Mouse (Mus musculus): Measurements from ENCODE around the gene Ubl3. TPM values are rescaled to one million over a fixed set of nuclear protein-coding genes. Genes with fewer than 3 reads are reported as not detected.

The Ubl3 gene
- polyA plus RNA-seq, 1 experiment from 2014 or later: 39.8 TPM

GRCm38 (mm10) chr5:148535669-148536430, 16.7 kb downstream of the Ubl3 start:
- Histone ChIP-seq H3K4me1 (peaks cover 10% of the 10 kb centered on the region; the same call in 1 of the 2 replicates), H3K9me3 (replicated peaks) (no peaks in the 10 kb centered on the region), H3K36me3 (no peaks in the 10 kb centered on the region), H3K4me3 (no peak overlapping the region), H3K27me3 (ENCODE audit: low read depth, poor library complexity, severe bottlenecking) (no peaks in the 10 kb centered on the region), H3K27ac (no peak overlapping the region)
- WGBS: 88% methylated on average over 4 of the region's 4 CpGs
- no peak for DNase-seq (ENCODE audit: low spot score)

GRCm38 (mm10) chr5:148534644-148535043, 17.9 kb downstream of the Ubl3 start:
- Histone ChIP-seq H3K27ac (no peak overlapping the region), H3K4me1 (peaks cover 10% of the 10 kb centered on the region; the same call in 1 of the 2 replicates), H3K36me3 (no peaks in the 10 kb centered on the region), H3K27me3 (ENCODE audit: low read depth, poor library complexity, severe bottlenecking) (no peaks in the 10 kb centered on the region), H3K9me3 (replicated peaks) (no peaks in the 10 kb centered on the region), H3K4me3 (no peak overlapping the region)
- 93% methylated on average over 3 of the region's 3 CpGs for WGBS
- DNase-seq (ENCODE audit: low spot score): no peak

GRCm38 (mm10) chr5:148533924-148534323, 18.7 kb downstream of the Ubl3 start:
- WGBS: 94% methylated on average over 2 of the region's 2 CpGs
- DNase-seq (ENCODE audit: low spot score): no peak
- Histone ChIP-seq H3K27me3 (ENCODE audit: low read depth, poor library complexity, severe bottlenecking) (no peaks in the 10 kb centered on the region), H3K4me3 (no peak overlapping the region), H3K36me3 (no peaks in the 10 kb centered on the region), H3K9me3 (replicated peaks) (no peaks in the 10 kb centered on the region), H3K27ac (no peak overlapping the region), H3K4me1 (peaks cover 10% of the 10 kb centered on the region; the same call in 1 of the 2 replicates)

GRCm38 (mm10) chr5:148532201-148532600, 20.4 kb downstream of the Ubl3 start:
- Histone ChIP-seq H3K36me3 (no peaks in the 10 kb centered on the region), H3K27ac (no peak overlapping the region), H3K4me1 (peaks cover 6% of the 10 kb centered on the region; the same call in 1 of the 2 replicates), H3K27me3 (ENCODE audit: low read depth, poor library complexity, severe bottlenecking) (no peaks in the 10 kb centered on the region), H3K9me3 (replicated peaks) (no peaks in the 10 kb centered on the region), H3K4me3 (no peak overlapping the region)
- 55% methylated on average over 5 of the region's 5 CpGs for WGBS
- DNase-seq (ENCODE audit: low spot score): no peak

GRCm38 (mm10) chr5:148527632-148528031, 25.0 kb downstream of the Ubl3 start:
- Histone ChIP-seq H3K4me3 (no peak overlapping the region), H3K27ac (no peak overlapping the region), H3K36me3 (no peaks in the 10 kb centered on the region), H3K4me1 (peaks cover 8% of the 10 kb centered on the region; the same call in 1 of the 2 replicates), H3K27me3 (ENCODE audit: low read depth, poor library complexity, severe bottlenecking) (no peaks in the 10 kb centered on the region), H3K9me3 (replicated peaks) (no peaks in the 10 kb centered on the region)
- no peak for DNase-seq (ENCODE audit: low spot score)
- WGBS: 40% methylated on average over 6 of the region's 6 CpGs

GRCm38 (mm10) chr5:148526631-148527030, 26.0 kb downstream of the Ubl3 start:
- no peaks in the 10 kb centered on the region for H3K36me3 ChIP-seq
- 80% methylated on average over 8 of the region's 8 CpGs for WGBS
- H3K27me3 ChIP-seq (ENCODE audit: low read depth, poor library complexity, severe bottlenecking): no peaks in the 10 kb centered on the region
- no peak for DNase-seq (ENCODE audit: low spot score)
- no peak overlapping the region for H3K4me3 ChIP-seq
- peaks cover 6% of the 10 kb centered on the region; the same call in 1 of the 2 replicates for H3K4me1 ChIP-seq
- no peak overlapping the region for H3K27ac ChIP-seq
- H3K9me3 ChIP-seq (replicated peaks): no peaks in the 10 kb centered on the region

- no peak for DNase-seq (ENCODE audit: low spot score)
- H3K4me1 ChIP-seq: peaks cover 6% of the 10 kb centered on the region; the same call in 1 of the 2 replicates
- H3K4me3 ChIP-seq: no peak overlapping the region
- H3K27me3 ChIP-seq (ENCODE audit: low read depth, poor library complexity, severe bottlenecking): no peaks in the 10 kb centered on the region
- H3K36me3 ChIP-seq: no peaks in the 10 kb centered on the region
- WGBS: 86% methylated on average over 5 of the region's 5 CpGs
- H3K9me3 ChIP-seq (replicated peaks): no peaks in the 10 kb centered on the region
- H3K27ac ChIP-seq: no peak overlapping the region
These were observed 29.2 kb downstream of the Ubl3 start for GRCm38 (mm10) chr5:148523202-148523971.

- Histone ChIP-seq H3K27ac (no peak overlapping the region), H3K4me1 (peaks cover 6% of the 10 kb centered on the region; the same call in 1 of the 2 replicates), H3K27me3 (ENCODE audit: low read depth, poor library complexity, severe bottlenecking) (no peaks in the 10 kb centered on the region), H3K36me3 (no peaks in the 10 kb centered on the region), H3K9me3 (replicated peaks) (no peaks in the 10 kb centered on the region), H3K4me3 (no peak overlapping the region)
- no peak for DNase-seq (ENCODE audit: low spot score)
- 84% methylated on average over 3 of the region's 3 CpGs for WGBS
These were observed 30.2 kb downstream of the Ubl3 start for GRCm38 (mm10) chr5:148522378-148522777.

- Histone ChIP-seq H3K9me3 (replicated peaks) (no peaks in the 10 kb centered on the region), H3K27ac (no peak overlapping the region), H3K4me3 (no peak overlapping the region), H3K4me1 (no peaks in the 10 kb centered on the region), H3K36me3 (no peaks in the 10 kb centered on the region), H3K27me3 (ENCODE audit: low read depth, poor library complexity, severe bottlenecking) (no peaks in the 10 kb centered on the region)
- 81% methylated on average over 4 of the region's 4 CpGs for WGBS
- DNase-seq (ENCODE audit: low spot score): no peak
These were observed 35.1 kb downstream of the Ubl3 start for GRCm38 (mm10) chr5:148517445-148517844.

- 94% methylated on average over 5 of the region's 5 CpGs for WGBS
- peaks cover 35% of the 10 kb centered on the region for H3K36me3 ChIP-seq
- DNase-seq (ENCODE audit: low spot score): no peak
- H3K4me1 ChIP-seq: no peaks in the 10 kb centered on the region
- no peak overlapping the region for H3K4me3 ChIP-seq
- H3K9me3 ChIP-seq (replicated peaks): no peaks in the 10 kb centered on the region
- H3K27ac ChIP-seq: no peak overlapping the region
- no peaks in the 10 kb centered on the region for H3K27me3 ChIP-seq (ENCODE audit: low read depth, poor library complexity, severe bottlenecking)
These were observed 40.4 kb downstream of the Ubl3 start for GRCm38 (mm10) chr5:148512042-148512640.

GRCm38 (mm10) chr5:148510265-148510664, 42.3 kb downstream of the Ubl3 start:
- Histone ChIP-seq H3K4me3 (no peak overlapping the region), H3K4me1 (no peaks in the 10 kb centered on the region), H3K27me3 (ENCODE audit: low read depth, poor library complexity, severe bottlenecking) (no peaks in the 10 kb centered on the region), H3K36me3 (peaks cover 54% of the 10 kb centered on the region), H3K27ac (no peak overlapping the region), H3K9me3 (replicated peaks) (no peaks in the 10 kb centered on the region)
- WGBS: 83% methylated on average over 2 of the region's 2 CpGs
- DNase-seq (ENCODE audit: low spot score): no peak

GRCm38 (mm10) chr5:148509731-148510130, 42.9 kb downstream of the Ubl3 start:
- 86% methylated on average over 7 of the region's 7 CpGs for WGBS
- H3K36me3 ChIP-seq: peaks cover 55% of the 10 kb centered on the region
- no peaks in the 10 kb centered on the region for H3K4me1 ChIP-seq
- H3K9me3 ChIP-seq (replicated peaks): no peaks in the 10 kb centered on the region
- H3K27ac ChIP-seq: no peak overlapping the region
- no peak for DNase-seq (ENCODE audit: low spot score)
- no peak overlapping the region for H3K4me3 ChIP-seq
- H3K27me3 ChIP-seq (ENCODE audit: low read depth, poor library complexity, severe bottlenecking): no peaks in the 10 kb centered on the region

All from limb, embryonic 10.5 days (tissue).